Mouse (Mus musculus): ENCODE data around the gene Med9. TPM values are rescaled to one million over a fixed set of nuclear protein-coding genes. Genes with fewer than 3 reads are reported as not detected.

The Med9 gene
- polyA plus RNA-seq, 1 experiment from 2014 or later = 19.4 TPM

- H3K4me1 ChIP-seq (replicated peaks; ENCODE audit: control insufficient read depth, insufficient read depth, low read length) = no peaks in the 10 kb centered on the region
- peaks cover 18% of the 10 kb centered on the region; the same call in 1 of the 2 replicates for H3K27me3 ChIP-seq (replicated peaks; ENCODE audit: control insufficient read depth, insufficient read depth, low read length)
- no peak for ATAC-seq
- no peaks in the 10 kb centered on the region for H3K36me3 ChIP-seq (ENCODE audit: control insufficient read depth, insufficient read depth)
- no peak overlapping the region for H3K9ac ChIP-seq (ENCODE audit: low read depth, low read length)
- no peak for TF ChIP-seq CTCF (IDR thresholded peaks at IDR 0.05; ENCODE audit: low read depth)
- H3K9me3 ChIP-seq (ENCODE audit: control insufficient read depth) = no peaks in the 10 kb centered on the region
- H3K27ac ChIP-seq (ENCODE audit: low read depth, low read length) = no peak overlapping the region
- no peak overlapping the region for H3K4me2 ChIP-seq (replicated peaks; ENCODE audit: low read depth)
- H3K4me3 ChIP-seq (ENCODE audit: low read depth, low read length) = no peak overlapping the region
- WGBS = 48% methylated on average over 2 of the region's 2 CpGs
These were observed 23.7 kb downstream of the Med9 start for GRCm38 (mm10) chr11:59971691-59972090.

- H3K4me1 ChIP-seq (replicated peaks; ENCODE audit: control insufficient read depth, insufficient read depth, low read length) = no peaks in the 10 kb centered on the region
- 92% methylated on average over 5 of the region's 5 CpGs for WGBS
These were observed 25.4 kb downstream of the Med9 start for GRCm38 (mm10) chr11:59973389-59973788.

GRCm38 (mm10) chr11:59975241-59975640, 27.2 kb downstream of the Med9 start:
- Histone ChIP-seq H3K4me3 (ENCODE audit: low read depth, low read length) (no peak overlapping the region), H3K4me2 (replicated peaks; ENCODE audit: low read depth) (no peak overlapping the region), H3K36me3 (ENCODE audit: control insufficient read depth, insufficient read depth) (no peaks in the 10 kb centered on the region), H3K9ac (ENCODE audit: low read depth, low read length) (no peak overlapping the region), H3K4me1 (replicated peaks; ENCODE audit: control insufficient read depth, insufficient read depth, low read length) (no peaks in the 10 kb centered on the region), H3K9me3 (ENCODE audit: control insufficient read depth) (no peaks in the 10 kb centered on the region), H3K27me3 (replicated peaks; ENCODE audit: control insufficient read depth, insufficient read depth, low read length) (peaks cover 3% of the 10 kb centered on the region; the same call in 1 of the 2 replicates), H3K27ac (ENCODE audit: low read depth, low read length) (no peak overlapping the region)
- TF ChIP-seq CTCF (IDR thresholded peaks at IDR 0.05; ENCODE audit: low read depth) = no peak
- WGBS = 64% methylated on average over 10 of the region's 10 CpGs
- no peak for ATAC-seq

More at GRCm38 (mm10) chr11:59973389-59973788, 25.4 kb downstream of the Med9 start:
- H3K27ac ChIP-seq (ENCODE audit: low read depth, low read length) = no peak overlapping the region
- peaks cover 12% of the 10 kb centered on the region; the same call in 1 of the 2 replicates for H3K27me3 ChIP-seq (replicated peaks; ENCODE audit: control insufficient read depth, insufficient read depth, low read length)
- no peak overlapping the region for H3K4me2 ChIP-seq (replicated peaks; ENCODE audit: low read depth)
- no peak for TF ChIP-seq CTCF (IDR thresholded peaks at IDR 0.05; ENCODE audit: low read depth)
- no peak overlapping the region for H3K9ac ChIP-seq (ENCODE audit: low read depth, low read length)
- H3K4me3 ChIP-seq (ENCODE audit: low read depth, low read length) = no peak overlapping the region
- no peak for ATAC-seq
- no peaks in the 10 kb centered on the region for H3K36me3 ChIP-seq (ENCODE audit: control insufficient read depth, insufficient read depth)
- H3K9me3 ChIP-seq (ENCODE audit: control insufficient read depth) = no peaks in the 10 kb centered on the region

GRCm38 (mm10) chr11:59977831-59978230, 29.8 kb downstream of the Med9 start:
- Histone ChIP-seq H3K4me2 (replicated peaks; ENCODE audit: low read depth) (no peak overlapping the region), H3K27ac (ENCODE audit: low read depth, low read length) (no peak overlapping the region), H3K27me3 (replicated peaks; ENCODE audit: control insufficient read depth, insufficient read depth, low read length) (peaks cover 4% of the 10 kb centered on the region; the same call in 1 of the 2 replicates), H3K9ac (ENCODE audit: low read depth, low read length) (no peak overlapping the region), H3K4me3 (ENCODE audit: low read depth, low read length) (no peak overlapping the region), H3K9me3 (ENCODE audit: control insufficient read depth) (no peaks in the 10 kb centered on the region), H3K36me3 (ENCODE audit: control insufficient read depth, insufficient read depth) (no peaks in the 10 kb centered on the region), H3K4me1 (replicated peaks; ENCODE audit: control insufficient read depth, insufficient read depth, low read length) (no peaks in the 10 kb centered on the region)
- no peak for ATAC-seq
- TF ChIP-seq CTCF (IDR thresholded peaks at IDR 0.05; ENCODE audit: low read depth) = no peak
- WGBS = 77% methylated on average over 5 of the region's 5 CpGs

DNA sequence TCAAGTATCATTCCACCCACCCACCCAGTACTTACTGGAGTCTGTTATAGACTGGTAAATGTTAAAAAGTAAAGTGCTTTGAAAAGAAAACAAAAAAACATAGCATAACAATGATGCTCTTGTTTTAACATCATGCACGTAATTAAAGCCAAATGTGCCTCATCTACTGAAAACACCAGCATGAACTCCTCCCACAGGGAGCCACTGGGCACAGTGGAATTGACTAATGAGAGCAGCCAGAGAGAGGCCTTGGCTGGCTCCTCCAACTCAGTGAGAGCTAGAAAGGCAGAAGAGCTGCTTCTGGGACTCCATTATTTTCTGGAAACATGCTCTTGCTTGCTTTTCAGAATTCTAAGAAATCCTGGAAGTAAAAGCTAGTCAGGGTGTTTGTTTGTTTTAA, 41.4 kb downstream of the Med9 start:
- WGBS = 76% methylated on average over 1 of the region's 1 CpGs
- Histone ChIP-seq H3K9me3 (ENCODE audit: control insufficient read depth) (no peaks in the 10 kb centered on the region), H3K4me2 (replicated peaks; ENCODE audit: low read depth) (no peak overlapping the region), H3K27ac (ENCODE audit: low read depth, low read length) (no peak overlapping the region), H3K27me3 (replicated peaks; ENCODE audit: control insufficient read depth, insufficient read depth, low read length) (no peaks in the 10 kb centered on the region), H3K9ac (ENCODE audit: low read depth, low read length) (no peak overlapping the region), H3K4me1 (replicated peaks; ENCODE audit: control insufficient read depth, insufficient read depth, low read length) (0 out of 2 replicates have a peak, but pooled peaks cover 5% of the 10 kb centered on the region), H3K36me3 (ENCODE audit: control insufficient read depth, insufficient read depth) (no peaks in the 10 kb centered on the region), H3K4me3 (ENCODE audit: low read depth, low read length) (no peak overlapping the region)
- TF ChIP-seq CTCF (IDR thresholded peaks at IDR 0.05; ENCODE audit: low read depth) = no peak
- ATAC-seq = no peak

DNA sequence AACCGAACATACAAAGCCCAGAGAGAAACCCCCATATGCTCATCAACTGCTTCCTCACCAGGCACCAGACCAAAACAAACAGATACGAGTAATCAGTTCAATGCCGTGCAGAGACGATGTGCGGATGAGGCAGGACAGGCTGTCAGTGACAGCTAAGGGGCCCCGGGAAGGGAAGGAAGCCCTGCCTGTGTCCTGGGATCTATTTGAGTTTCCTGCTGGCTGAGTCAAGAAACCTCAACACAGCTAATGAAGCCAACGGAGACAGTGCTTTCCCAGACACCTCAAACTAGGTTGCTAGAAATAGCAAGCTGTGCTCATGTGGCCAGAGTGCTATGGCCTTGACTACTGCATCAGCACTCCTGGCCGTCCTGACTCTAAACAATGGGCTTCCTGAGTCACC, 43.4 kb downstream of the Med9 start:
- no peak for ATAC-seq
- TF ChIP-seq CTCF (IDR thresholded peaks at IDR 0.05; ENCODE audit: low read depth) = no peak
- 55% methylated on average over 8 of the region's 8 CpGs for WGBS
- Histone ChIP-seq H3K27me3 (replicated peaks; ENCODE audit: control insufficient read depth, insufficient read depth, low read length) (no peaks in the 10 kb centered on the region), H3K4me1 (replicated peaks; ENCODE audit: control insufficient read depth, insufficient read depth, low read length) (0 out of 2 replicates have a peak, but pooled peaks cover 5% of the 10 kb centered on the region), H3K4me3 (ENCODE audit: low read depth, low read length) (no peak overlapping the region), H3K4me2 (replicated peaks; ENCODE audit: low read depth) (no peak overlapping the region), H3K9me3 (ENCODE audit: control insufficient read depth) (no peaks in the 10 kb centered on the region), H3K27ac (ENCODE audit: low read depth, low read length) (no peak overlapping the region), H3K36me3 (ENCODE audit: control insufficient read depth, insufficient read depth) (no peaks in the 10 kb centered on the region), H3K9ac (ENCODE audit: low read depth, low read length) (no peak overlapping the region)

DNA sequence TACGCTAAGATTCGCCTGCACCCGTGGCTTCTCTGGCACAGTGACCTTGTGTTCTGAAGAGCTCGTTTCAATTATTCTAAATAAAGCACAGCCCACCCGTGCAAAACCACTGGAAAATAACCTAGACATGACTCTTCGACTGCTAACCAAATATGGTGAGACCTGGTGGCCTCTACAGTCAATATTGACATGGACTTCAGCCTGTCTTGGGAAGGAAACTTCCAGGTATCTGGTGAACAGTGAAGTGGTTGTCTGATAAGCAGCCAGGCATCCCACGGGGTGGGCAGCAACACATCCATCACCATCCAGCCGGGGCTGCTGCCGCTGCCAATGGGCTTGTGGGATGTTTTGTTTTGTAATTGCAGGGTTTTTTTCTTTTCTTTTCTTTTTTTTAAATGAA, 46.3 kb downstream of the Med9 start:
- 21% methylated on average over 9 of the region's 9 CpGs for WGBS
- no peak for TF ChIP-seq CTCF (IDR thresholded peaks at IDR 0.05; ENCODE audit: low read depth)
- ATAC-seq = peak; percentile 72; the same call in 1 of the 2 replicates

More for the DNA sequence above, 46.3 kb downstream of the Med9 start:
- no peak overlapping the region for H3K9ac ChIP-seq (ENCODE audit: low read depth, low read length)
- H3K9me3 ChIP-seq (ENCODE audit: control insufficient read depth) = no peaks in the 10 kb centered on the region
- no peaks in the 10 kb centered on the region for H3K36me3 ChIP-seq (ENCODE audit: control insufficient read depth, insufficient read depth)
- no peak overlapping the region for H3K4me3 ChIP-seq (ENCODE audit: low read depth, low read length)
- 0 out of 2 replicates have a peak, but pooled peaks cover 5% of the 10 kb centered on the region for H3K4me1 ChIP-seq (replicated peaks; ENCODE audit: control insufficient read depth, insufficient read depth, low read length)
- H3K27me3 ChIP-seq (replicated peaks; ENCODE audit: control insufficient read depth, insufficient read depth, low read length) = no peaks in the 10 kb centered on the region
- H3K27ac ChIP-seq (ENCODE audit: low read depth, low read length) = no peak overlapping the region
- no peak overlapping the region for H3K4me2 ChIP-seq (replicated peaks; ENCODE audit: low read depth)
